Mouse (Mus musculus) hindbrain, embryonic 12.5 days (tissue): Measurements from ENCODE around the gene Lhfp. TPM values are rescaled to one million over a fixed set of nuclear protein-coding genes. Genes with fewer than 3 reads are reported as not detected.
A peak's percentile ranks its signal among the peaks of the same experiment; 100 is the strongest.
"Not testable (repeated sequence)": the region's sequence is repeated elsewhere in the genome, so short reads cannot be mapped to it uniquely, and the experiment has no call there.

Experiments used
- ATAC-seq: fragments of 200-750 bp; cut with Nextera tagmentation; 2 replicates; pipeline ENCODE4 v1.8.0; 2017; ENCODE audit warnings: moderate TSS enrichment; ENCODE audit not compliant: low FRiP score
- H3K27ac ChIP-seq: fragments of 300-500 bp; sonication (generic); 2 replicates; pipeline ENCODE4 v1.5.1; 2016; ENCODE audit warnings: mild to moderate bottlenecking
- H3K27me3 ChIP-seq: fragments of 300-500 bp; sonication (generic); 2 replicates; pipeline ENCODE4 v1.6.1; 2016; ENCODE audit warnings: mild to moderate bottlenecking
- H3K36me3 ChIP-seq: fragments of 300-500 bp; sonication (generic); 2 replicates; pipeline ENCODE4 v1.6.1; 2016; ENCODE audit warnings: mild to moderate bottlenecking
- H3K4me1 ChIP-seq: fragments of 300-500 bp; sonication (generic); 2 replicates; pipeline ENCODE4 v1.6.1; 2016
- H3K4me2 ChIP-seq: fragments of 300-500 bp; sonication (generic); replicated peaks from 2 replicates; pipeline ENCODE4 v1.6.1; 2016; ENCODE audit warnings: mild to moderate bottlenecking
- H3K4me3 ChIP-seq: fragments of 300-500 bp; sonication (generic); 2 replicates; pipeline ENCODE4 v1.5.1; 2016; ENCODE audit warnings: mild to moderate bottlenecking
- H3K9ac ChIP-seq: fragments of 300-500 bp; sonication (generic); 2 replicates; pipeline ENCODE4 v1.6.1; 2016; ENCODE audit warnings: mild to moderate bottlenecking, moderate library complexity
- H3K9me3 ChIP-seq: fragments of 300-500 bp; sonication (generic); replicated peaks from 2 replicates; pipeline ENCODE4 v1.6.1; 2016; ENCODE audit warnings: mild to moderate bottlenecking
- WGBS: fragments of 180-500 bp; shearing (Covaris S2); methylation state at CpG from one replicate; pipeline ENCODE4 v1.1.7; 2016; 5-methylcytosine and 5-hydroxymethylcytosine counted together
- polyA plus RNA-seq: library from polyadenylated mRNA; unstranded; fragments of >200 nt; fragmentation: Nextera tagmentation; extraction: Ambion mirVana; gene quantifications from 2 replicates; pipeline ENCODE4 v1.2.1, GENCODE M21; 2016

Gene Lhfp
- polyA plus RNA-seq, 1 experiment from 2014 or later: 64.2 TPM

GRCm38 (mm10) chr3:53102757-53103153, 61.4 kb downstream of the Lhfp start:
- no peak for ATAC-seq
- Histone ChIP-seq H3K27me3 (no peaks in the 10 kb centered on the region), H3K9ac (no peak overlapping the region), H3K36me3 (no peaks in the 10 kb centered on the region), H3K27ac (no peak overlapping the region), H3K4me3 (no peak overlapping the region), H3K4me2 (no peak overlapping the region), H3K4me1 (peaks cover 26% of the 10 kb centered on the region), H3K9me3 (no peaks in the 10 kb centered on the region)
- WGBS: 40% methylated on average over 12 of the region's 12 CpGs

- Histone ChIP-seq H3K4me1 (peaks cover 15% of the 10 kb centered on the region; the same call in 1 of the 2 replicates), H3K4me3 (no peak overlapping the region), H3K9me3 (peaks cover 11% of the 10 kb centered on the region; the same call in 1 of the 2 replicates), H3K27ac (peak overlapping the region; percentile 30; the same call in 1 of the 2 replicates), H3K9ac (no peak overlapping the region), H3K27me3 (no peaks in the 10 kb centered on the region), H3K4me2 (no peak overlapping the region), H3K36me3 (no peaks in the 10 kb centered on the region)
- 45% methylated on average over 11 of the region's 11 CpGs for WGBS
- ATAC-seq: peak; percentile 67; the same call in 1 of the 2 replicates
Observed at GRCm38 (mm10) chr3:53108594-53109373, 67.5 kb downstream of the Lhfp start.

GRCm38 (mm10) chr3:53109879-53110278, 68.6 kb downstream of the Lhfp start:
- Histone ChIP-seq H3K27ac (no peak overlapping the region), H3K36me3 (no peaks in the 10 kb centered on the region), H3K4me2 (no peak overlapping the region), H3K9me3 (peaks cover 11% of the 10 kb centered on the region; the same call in 1 of the 2 replicates), H3K4me3 (no peak overlapping the region), H3K9ac (no peak overlapping the region), H3K27me3 (no peaks in the 10 kb centered on the region), H3K4me1 (peaks cover 12% of the 10 kb centered on the region; the same call in 1 of the 2 replicates)
- ATAC-seq: no peak
- 58% methylated on average over 3 of the region's 3 CpGs for WGBS

- H3K27me3 ChIP-seq: no peaks in the 10 kb centered on the region
- H3K27ac ChIP-seq: no peak overlapping the region
- peaks cover 10% of the 10 kb centered on the region; the same call in 1 of the 2 replicates for H3K4me1 ChIP-seq
- no peak overlapping the region for H3K4me3 ChIP-seq
- WGBS: 95% methylated on average over 7 of the region's 7 CpGs
- H3K9me3 ChIP-seq: peaks cover 11% of the 10 kb centered on the region; the same call in 1 of the 2 replicates
- no peaks in the 10 kb centered on the region for H3K36me3 ChIP-seq
- no peak overlapping the region for H3K4me2 ChIP-seq
- ATAC-seq: no peak
- no peak overlapping the region for H3K9ac ChIP-seq
Observed at GRCm38 (mm10) chr3:53112048-53112447, 70.7 kb downstream of the Lhfp start.

GRCm38 (mm10) chr3:53118755-53119154, 77.4 kb downstream of the Lhfp start:
- H3K9ac ChIP-seq, ATAC-seq, H3K9me3 ChIP-seq, H3K36me3 ChIP-seq, H3K4me2 ChIP-seq, H3K27me3 ChIP-seq, H3K4me3 ChIP-seq, H3K27ac ChIP-seq, H3K4me1 ChIP-seq: not testable (repeated sequence)
- 65% methylated on average over 5 of the region's 9 CpGs for WGBS

- H3K27me3 ChIP-seq: no peaks in the 10 kb centered on the region
- H3K4me2 ChIP-seq: no peak overlapping the region
- WGBS: 93% methylated on average over 6 of the region's 6 CpGs
- H3K27ac ChIP-seq: no peak overlapping the region
- H3K4me1 ChIP-seq: no peaks in the 10 kb centered on the region
- no peaks in the 10 kb centered on the region for H3K36me3 ChIP-seq
- H3K9me3 ChIP-seq: no peaks in the 10 kb centered on the region
- ATAC-seq: no peak
- H3K9ac ChIP-seq: no peak overlapping the region
- no peak overlapping the region for H3K4me3 ChIP-seq
Observed at GRCm38 (mm10) chr3:53119978-53120377, 78.7 kb downstream of the Lhfp start.

- H3K27me3 ChIP-seq: no peaks in the 10 kb centered on the region
- no peaks in the 10 kb centered on the region; the same call in 1 of the 2 replicates for H3K4me1 ChIP-seq
- no peak overlapping the region for H3K27ac ChIP-seq
- no peak overlapping the region for H3K4me2 ChIP-seq
- H3K4me3 ChIP-seq: no peak overlapping the region
- no peaks in the 10 kb centered on the region for H3K9me3 ChIP-seq
- H3K36me3 ChIP-seq: no peaks in the 10 kb centered on the region
- ATAC-seq: no peak
- H3K9ac ChIP-seq: no peak overlapping the region
- WGBS: 67% methylated on average over 8 of the region's 8 CpGs
Observed at GRCm38 (mm10) chr3:53125495-53125894, 84.2 kb downstream of the Lhfp start.

GRCm38 (mm10) chr3:53138785-53139184, 97.5 kb downstream of the Lhfp start:
- WGBS: 95% methylated on average over 2 of the region's 2 CpGs
- Histone ChIP-seq H3K4me1 (peaks cover 3% of the 10 kb centered on the region; the same call in 1 of the 2 replicates), H3K9me3 (no peaks in the 10 kb centered on the region), H3K4me2 (no peak overlapping the region), H3K9ac (no peak overlapping the region), H3K27ac (no peak overlapping the region), H3K4me3 (no peak overlapping the region), H3K36me3 (no peaks in the 10 kb centered on the region), H3K27me3 (no peaks in the 10 kb centered on the region)
- no peak for ATAC-seq

- Histone ChIP-seq H3K27me3 (no peaks in the 10 kb centered on the region), H3K9ac (no peak overlapping the region), H3K9me3 (no peaks in the 10 kb centered on the region), H3K4me1 (peaks cover 3% of the 10 kb centered on the region; the same call in 1 of the 2 replicates), H3K4me3 (no peak overlapping the region), H3K36me3 (no peaks in the 10 kb centered on the region), H3K27ac (no peak overlapping the region), H3K4me2 (no peak overlapping the region)
- ATAC-seq: no peak
Observed at GRCm38 (mm10) chr3:53139205-53139604, 97.9 kb downstream of the Lhfp start.

- no peak overlapping the region for H3K4me2 ChIP-seq
- no peak for ATAC-seq
- 87% methylated on average over 5 of the region's 5 CpGs for WGBS
Observed at GRCm38 (mm10) chr3:53139642-53140041, 98.3 kb downstream of the Lhfp start.

GRCm38 (mm10) chr3:53142528-53142927, 101.2 kb downstream of the Lhfp start:
- Histone ChIP-seq H3K4me3 (no peak overlapping the region), H3K9ac (no peak overlapping the region), H3K27ac (no peak overlapping the region), H3K4me1 (peaks cover 3% of the 10 kb centered on the region; the same call in 1 of the 2 replicates), H3K27me3 (no peaks in the 10 kb centered on the region), H3K9me3 (no peaks in the 10 kb centered on the region), H3K36me3 (no peaks in the 10 kb centered on the region), H3K4me2 (no peak overlapping the region)
- ATAC-seq: no peak
- WGBS: 74% methylated on average over 9 of the region's 9 CpGs

More at GRCm38 (mm10) chr3:53139642-53140041, 98.3 kb downstream of the Lhfp start:
- no peaks in the 10 kb centered on the region for H3K9me3 ChIP-seq
- no peak overlapping the region for H3K27ac ChIP-seq
- H3K9ac ChIP-seq: no peak overlapping the region
- no peak overlapping the region for H3K4me3 ChIP-seq
- no peaks in the 10 kb centered on the region for H3K27me3 ChIP-seq
- H3K36me3 ChIP-seq: no peaks in the 10 kb centered on the region
- peaks cover 3% of the 10 kb centered on the region; the same call in 1 of the 2 replicates for H3K4me1 ChIP-seq

GRCm38 (mm10) chr3:53145526-53145925, 104.2 kb downstream of the Lhfp start:
- Histone ChIP-seq H3K27ac (no peak overlapping the region), H3K36me3 (no peaks in the 10 kb centered on the region), H3K9ac (no peak overlapping the region), H3K27me3 (no peaks in the 10 kb centered on the region), H3K9me3 (no peaks in the 10 kb centered on the region), H3K4me2 (no peak overlapping the region), H3K4me1 (peaks cover 3% of the 10 kb centered on the region; the same call in 1 of the 2 replicates), H3K4me3 (no peak overlapping the region)
- 67% methylated on average over 2 of the region's 2 CpGs for WGBS
- ATAC-seq: no peak

- WGBS: 83% methylated on average over 5 of the region's 5 CpGs
- Histone ChIP-seq H3K4me3 (no peak overlapping the region), H3K9ac (no peak overlapping the region), H3K27me3 (no peaks in the 10 kb centered on the region), H3K4me2 (no peak overlapping the region), H3K36me3 (no peaks in the 10 kb centered on the region), H3K4me1 (peaks cover 3% of the 10 kb centered on the region; the same call in 1 of the 2 replicates), H3K27ac (no peak overlapping the region), H3K9me3 (no peaks in the 10 kb centered on the region)
- ATAC-seq: no peak
Observed at GRCm38 (mm10) chr3:53145946-53146345, 104.6 kb downstream of the Lhfp start.
